Mouse (Mus musculus): ENCODE measurements around the gene Ipcef1.
"Not testable (repeated sequence)": the region's sequence is repeated elsewhere in the genome, so short reads cannot be mapped to it uniquely, and the experiment has no call there.

Ipcef1 gene

DNA sequence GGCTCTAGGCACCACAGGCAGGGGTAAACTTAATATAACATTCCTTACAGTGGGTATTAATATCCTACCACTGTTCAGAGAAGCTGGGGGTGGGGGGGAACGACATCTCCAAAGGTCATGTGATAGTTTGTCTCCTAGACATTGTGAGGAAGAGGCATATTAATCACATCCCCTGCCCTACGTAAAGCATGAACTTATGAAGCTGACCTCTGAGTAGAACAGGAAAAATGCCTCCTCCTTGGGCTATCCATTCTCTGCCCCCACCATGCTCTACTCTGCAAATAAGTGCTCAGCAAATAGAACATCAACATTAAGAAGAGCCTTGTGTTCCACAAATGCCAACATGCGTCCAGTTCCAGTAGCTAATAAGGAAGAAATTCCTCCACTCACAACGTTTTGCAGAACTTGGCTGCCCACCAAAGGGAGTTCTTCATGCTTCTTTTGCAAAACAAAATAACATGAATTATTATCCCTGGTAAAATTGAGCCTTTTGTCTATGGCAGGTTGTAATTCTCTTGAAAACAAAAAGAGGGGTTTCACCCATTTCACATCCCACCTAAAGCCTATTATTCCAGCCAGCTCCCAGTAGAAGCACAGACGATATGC is 162.5 kb downstream of the Ipcef1 start:
- DNase-seq (ENCODE audit: low read depth, low spot score), result no peak

DNA sequence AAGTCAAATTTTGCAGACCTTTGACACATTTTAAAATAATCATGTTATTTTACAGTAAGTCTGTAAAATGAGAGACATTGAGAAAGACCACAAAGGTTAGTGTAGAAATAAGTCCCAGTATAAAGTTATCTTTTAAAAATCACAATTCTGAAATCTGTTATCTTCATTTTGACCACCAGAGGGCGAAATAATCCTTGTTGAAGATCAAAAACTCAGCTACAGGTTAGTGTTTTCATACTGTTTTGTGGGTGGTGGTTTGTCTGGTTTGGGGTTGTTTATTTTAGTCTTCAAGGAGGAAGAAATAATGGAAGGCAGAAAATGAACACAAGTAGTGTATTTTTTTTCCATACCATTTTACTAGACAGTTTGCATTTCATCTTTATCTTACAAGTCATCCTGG is 166.8 kb downstream of the Ipcef1 start:
- peak; percentile 49 for DNase-seq (ENCODE audit: low read depth, low spot score)

DNA sequence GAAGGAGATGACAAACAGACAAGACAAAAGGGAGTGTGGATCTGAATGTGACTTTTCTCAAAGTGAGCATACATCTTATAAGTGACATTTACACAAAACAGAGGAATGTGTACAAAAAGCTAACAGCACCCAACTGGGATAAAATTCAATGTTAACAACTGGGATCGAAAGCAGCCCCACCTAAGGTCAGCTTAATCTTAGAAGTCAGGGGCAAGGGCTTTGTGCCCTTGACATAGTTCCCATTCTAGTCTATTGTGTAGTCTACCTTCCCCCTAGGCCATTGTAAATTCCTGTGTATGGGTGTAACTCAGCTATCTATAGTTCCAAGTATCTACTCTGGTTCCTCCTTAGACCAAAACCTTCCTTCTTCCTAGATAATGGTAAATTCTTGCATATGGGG is 170.2 kb downstream of the Ipcef1 start:
- DNase-seq (ENCODE audit: low read depth, low spot score), result not testable (repeated sequence)

GRCm38 (mm10) chr10:6878276-6878881 is 173.9 kb downstream of the Ipcef1 start:
- no peak for DNase-seq (ENCODE audit: low read depth, low spot score)

- no peak for DNase-seq (ENCODE audit: low read depth, low spot score)
Observed at GRCm38 (mm10) chr10:6873917-6874316, 178.4 kb downstream of the Ipcef1 start.

DNA sequence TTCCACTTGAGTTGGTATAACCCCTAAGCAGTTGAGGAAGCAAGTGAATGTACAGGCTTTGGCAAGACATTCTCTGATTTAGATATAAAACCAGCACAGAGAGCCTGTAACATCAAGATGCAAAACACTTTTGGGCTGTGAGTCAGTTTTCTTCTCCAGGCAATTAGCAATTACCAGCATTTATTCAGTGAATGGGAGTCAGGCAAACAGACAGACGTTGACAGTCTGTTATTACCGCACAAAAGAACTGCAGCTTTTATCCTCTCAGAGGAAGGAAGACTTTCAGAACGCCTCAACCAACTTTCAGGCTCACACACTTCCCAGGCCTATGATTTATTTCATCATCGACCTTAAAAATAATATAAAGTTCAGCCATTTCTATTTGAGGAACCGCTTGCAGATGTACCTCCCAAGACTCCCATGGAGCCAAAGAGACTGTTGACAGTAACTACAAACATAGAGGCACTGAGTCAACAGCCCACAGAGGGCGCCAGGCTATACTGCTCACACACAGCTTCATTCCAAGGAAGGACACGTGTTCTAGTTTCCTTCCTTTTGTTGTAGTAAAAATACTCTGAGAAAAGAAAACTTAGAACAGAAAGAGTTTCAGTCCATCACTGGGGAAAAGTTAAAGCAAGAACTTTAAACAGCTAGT is 180.7 kb downstream of the Ipcef1 start:
- no peak for DNase-seq (ENCODE audit: low read depth, low spot score)

GRCm38 (mm10) chr10:6855812-6856211 is 196.5 kb downstream of the Ipcef1 start:
- DNase-seq (ENCODE audit: low read depth, low spot score), result no peak

- no peak for DNase-seq (ENCODE audit: low read depth, low spot score)
Observed at GRCm38 (mm10) chr10:6848834-6849233, 203.4 kb downstream of the Ipcef1 start.

GRCm38 (mm10) chr10:6848162-6848754 is 204.0 kb downstream of the Ipcef1 start:
- no peak for DNase-seq (ENCODE audit: low read depth, low spot score)

DNA sequence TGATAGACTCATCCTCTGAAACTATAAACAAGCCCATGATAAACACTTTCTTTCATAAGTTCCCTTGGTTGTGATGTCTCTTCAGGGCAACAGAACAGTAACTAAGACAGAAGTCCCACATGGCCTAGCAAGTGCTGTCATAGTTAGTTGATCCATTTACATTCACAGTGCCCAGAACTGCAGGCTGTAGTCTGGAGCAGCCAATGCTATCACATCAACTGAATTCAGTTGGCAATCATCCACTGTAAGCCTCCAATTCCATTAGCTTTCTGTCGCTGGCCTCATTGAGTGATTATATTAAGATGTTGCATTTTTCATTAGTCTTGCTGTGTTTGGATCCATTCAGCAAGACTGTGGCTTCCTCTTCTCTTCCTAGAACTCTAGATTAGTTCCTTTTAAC is 206.0 kb downstream of the Ipcef1 start:
- DNase-seq (ENCODE audit: low read depth, low spot score), result no peak

DNA sequence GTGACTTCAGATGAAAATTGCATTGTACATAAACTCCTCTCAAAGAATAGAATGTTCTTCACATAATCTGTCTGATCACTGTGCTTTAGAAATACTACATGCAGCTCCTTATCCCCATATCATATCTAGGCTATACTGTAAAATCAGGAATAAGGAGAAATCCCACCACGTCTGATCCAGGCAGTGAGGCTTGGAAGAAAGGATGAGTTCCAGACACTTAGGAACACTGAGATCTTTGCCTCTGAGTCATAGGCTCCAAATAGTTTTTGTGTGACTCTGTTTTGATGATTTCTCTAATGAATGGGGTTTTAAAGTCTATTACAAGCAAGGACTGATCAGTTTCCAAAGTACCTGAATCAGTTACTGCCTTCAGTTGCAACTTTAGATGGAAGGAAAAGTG is 210.1 kb downstream of the Ipcef1 start:
- no peak for DNase-seq (ENCODE audit: low read depth, low spot score)

All from forelimb bud, embryonic 11.5 days (tissue).